Mouse (Mus musculus): ENCODE results near the gene Itgb7. TPM values are rescaled to one million over a fixed set of nuclear protein-coding genes. Genes with fewer than 3 reads are reported as not detected.

Gene Itgb7
- total and polyA plus RNA-seq, 2 experiments from 2014 or later, result 1.2 to 2.1 TPM

- H3K9ac ChIP-seq (replicated peaks; ENCODE audit: low read length), result no peak overlapping the region
- 0 out of 2 replicates have a peak, but pooled peaks cover 6% of the 10 kb centered on the region for H3K4me1 ChIP-seq (ENCODE audit: insufficient read depth, low read length)
- no peak for DNase-seq (ENCODE audit: low spot score)
- TF ChIP-seq CTCF (IDR thresholded peaks at IDR 0.05; ENCODE audit: low read depth), result no peak
- ATAC-seq, result no peak
- H3K27me3 ChIP-seq (ENCODE audit: insufficient read depth, low read length), result no peaks in the 10 kb centered on the region
- no peaks in the 10 kb centered on the region for H3K36me3 ChIP-seq (ENCODE audit: insufficient read depth, low read length)
- peak overlapping the region; percentile 51; the same call in 1 of the 2 replicates for H3K27ac ChIP-seq
- H3K9me3 ChIP-seq (ENCODE audit: low read length), result no peaks in the 10 kb centered on the region
- 7% methylated on average over 13 of the region's 13 CpGs for WGBS
- H3K4me2 ChIP-seq (ENCODE audit: low read depth, low read length), result peak overlapping the region; percentile 23; the same call in 1 of the 2 replicates
- H3K4me3 ChIP-seq (ENCODE audit: low read length), result no peak overlapping the region
Measured at GRCm38 (mm10) chr15:102249251-102249691, 17.5 kb upstream of the Itgb7 start.

DNA sequence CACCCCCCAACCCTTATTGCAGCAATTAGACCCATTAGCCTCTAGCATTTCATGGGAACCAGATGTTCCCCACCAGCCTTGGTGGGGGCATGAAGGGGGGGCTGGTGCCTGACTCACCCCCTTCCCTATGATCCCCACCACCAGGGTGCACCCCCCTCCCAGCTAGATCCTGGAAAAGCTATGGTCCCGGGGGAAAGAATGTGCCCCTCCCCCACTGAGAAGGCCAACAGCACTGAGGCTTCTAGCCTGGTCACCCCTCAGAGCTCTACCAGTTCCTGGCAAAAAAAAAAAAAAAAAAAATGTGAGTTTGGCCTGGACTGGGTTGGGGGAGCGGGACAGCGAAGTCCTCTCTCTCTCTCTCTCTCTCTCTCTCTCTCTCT lies 17.1 kb upstream of the Itgb7 start:
- WGBS, result 10% methylated on average over 3 of the region's 3 CpGs
- no peak for ATAC-seq
- no peak overlapping the region for H3K9ac ChIP-seq (replicated peaks; ENCODE audit: low read length)
- no peak overlapping the region for H3K4me2 ChIP-seq (ENCODE audit: low read depth, low read length)
- H3K9me3 ChIP-seq (ENCODE audit: low read length), result no peaks in the 10 kb centered on the region
- H3K4me1 ChIP-seq (ENCODE audit: insufficient read depth, low read length), result 0 out of 2 replicates have a peak, but pooled peaks cover 6% of the 10 kb centered on the region
- no peaks in the 10 kb centered on the region; the same call in 1 of the 2 replicates for H3K27me3 ChIP-seq (ENCODE audit: insufficient read depth, low read length)
- no peak for TF ChIP-seq CTCF (IDR thresholded peaks at IDR 0.05; ENCODE audit: low read depth)
- no peak overlapping the region for H3K27ac ChIP-seq
- H3K4me3 ChIP-seq (ENCODE audit: low read length), result no peak overlapping the region
- no peaks in the 10 kb centered on the region for H3K36me3 ChIP-seq (ENCODE audit: insufficient read depth, low read length)
- DNase-seq (ENCODE audit: low spot score), result no peak

DNA sequence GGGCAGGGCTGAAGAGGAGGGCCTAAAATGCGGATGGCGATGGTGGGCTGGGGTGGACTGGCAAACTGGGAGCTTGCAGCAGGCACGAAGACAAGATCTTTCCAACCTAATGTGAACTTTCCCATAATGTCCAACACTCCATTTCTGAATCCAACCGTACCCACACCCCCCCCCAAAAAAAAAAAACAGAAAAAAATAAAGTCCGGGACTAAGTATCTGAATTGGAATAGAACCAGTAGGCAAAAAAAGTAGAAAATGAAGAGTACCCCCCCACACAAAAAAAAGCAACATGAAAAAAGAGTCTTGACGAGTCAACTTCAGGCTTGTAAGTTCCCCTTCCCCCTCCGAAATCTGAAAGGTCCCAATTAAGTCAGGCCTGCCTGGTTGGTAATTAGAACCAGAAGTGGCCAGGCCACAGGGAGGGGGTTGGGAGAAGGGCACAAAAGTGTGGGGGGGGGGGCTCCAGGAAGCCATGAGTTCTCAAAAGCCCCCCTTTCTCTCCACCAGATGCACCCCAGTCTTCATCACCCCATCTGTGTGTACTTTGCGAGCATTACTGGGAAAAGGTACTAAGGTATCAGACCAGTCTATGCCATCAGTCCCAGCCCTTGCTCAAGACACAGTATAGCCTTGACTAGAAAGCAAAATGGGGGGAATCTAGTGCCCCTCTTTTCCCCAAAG lies 16.5 kb upstream of the Itgb7 start:
- Histone ChIP-seq H3K4me2 (ENCODE audit: low read depth, low read length) (peak overlapping the region; percentile 86), H3K27ac (peak overlapping the region; percentile 77; the same call in 1 of the 2 replicates), H3K4me3 (ENCODE audit: low read length) (peak overlapping the region; percentile 57), H3K4me1 (ENCODE audit: insufficient read depth, low read length) (peaks cover 9% of the 10 kb centered on the region; the same call in 1 of the 2 replicates), H3K36me3 (ENCODE audit: insufficient read depth, low read length) (no peaks in the 10 kb centered on the region), H3K9me3 (ENCODE audit: low read length) (no peaks in the 10 kb centered on the region), H3K9ac (replicated peaks; ENCODE audit: low read length) (no peak overlapping the region; the same call in 1 of the 2 replicates), H3K27me3 (ENCODE audit: insufficient read depth, low read length) (peaks cover under 1% of the 10 kb centered on the region; the same call in 1 of the 2 replicates)
- ATAC-seq (no peak), DNase-seq (ENCODE audit: low spot score) (no peak)
- no peak for TF ChIP-seq CTCF (IDR thresholded peaks at IDR 0.05; ENCODE audit: low read depth)
- WGBS, result 10% methylated on average over 8 of the region's 8 CpGs

- TF ChIP-seq CTCF (IDR thresholded peaks at IDR 0.05; ENCODE audit: low read depth), result no peak
- peak; percentile 43 for DNase-seq (ENCODE audit: low spot score)
Measured at GRCm38 (mm10) chr15:102247252-102248130, 15.7 kb upstream of the Itgb7 start.

GRCm38 (mm10) chr15:102246866-102247251 lies 15.1 kb upstream of the Itgb7 start:
- Histone ChIP-seq H3K4me3 (ENCODE audit: low read length) (peak overlapping the region; percentile 57), H3K36me3 (ENCODE audit: insufficient read depth, low read length) (no peaks in the 10 kb centered on the region), H3K27me3 (ENCODE audit: insufficient read depth, low read length) (peaks cover 4% of the 10 kb centered on the region; the same call in 1 of the 2 replicates), H3K9ac (replicated peaks; ENCODE audit: low read length) (peak overlapping the region; percentile 54), H3K4me2 (ENCODE audit: low read depth, low read length) (peak overlapping the region; percentile 86), H3K9me3 (ENCODE audit: low read length) (no peaks in the 10 kb centered on the region), H3K27ac (peak overlapping the region; percentile 77), H3K4me1 (ENCODE audit: insufficient read depth, low read length) (peaks cover 9% of the 10 kb centered on the region; the same call in 1 of the 2 replicates)
- ATAC-seq (peak; percentile 71), DNase-seq (ENCODE audit: low spot score) (peak; percentile 94)
- WGBS, result under 1% methylated on average over 31 of the region's 35 CpGs
- no peak for TF ChIP-seq CTCF (IDR thresholded peaks at IDR 0.05; ENCODE audit: low read depth)

More at GRCm38 (mm10) chr15:102247252-102248130, 15.7 kb upstream of the Itgb7 start:
- peak overlapping the region; percentile 77 for H3K27ac ChIP-seq
- H3K36me3 ChIP-seq (ENCODE audit: insufficient read depth, low read length), result no peaks in the 10 kb centered on the region
- peak; percentile 38; the same call in 1 of the 2 replicates for ATAC-seq
- peak overlapping the region; percentile 57 for H3K4me3 ChIP-seq (ENCODE audit: low read length)
- peaks cover 9% of the 10 kb centered on the region; the same call in 1 of the 2 replicates for H3K4me1 ChIP-seq (ENCODE audit: insufficient read depth, low read length)
- peak overlapping the region; percentile 86 for H3K4me2 ChIP-seq (ENCODE audit: low read depth, low read length)
- H3K9me3 ChIP-seq (ENCODE audit: low read length), result no peaks in the 10 kb centered on the region
- H3K27me3 ChIP-seq (ENCODE audit: insufficient read depth, low read length), result peaks cover 4% of the 10 kb centered on the region; the same call in 1 of the 2 replicates
- under 1% methylated on average over 58 of the region's 65 CpGs for WGBS
- peak overlapping the region; percentile 54 for H3K9ac ChIP-seq (replicated peaks; ENCODE audit: low read length)
